12 mouse cellular contexts compared by ENCODE assay signal in genomic region chr11:21010867-21011266, GRCm38 (mm10).
DNase-seq lines count a peak whose midpoint lies in the region; ATAC-seq and TF ChIP-seq lines count a peak whose summit lies in the region.
"Had no signal": no experiment of that assay in that cellular context is flagged by ENCODE, and none has a peak within 500 bp of the region (broad histone marks: within the 10 kb centered on the region; RNA-seq: fewer than 3 reads in every experiment).

No protein-coding gene starts in this region.

- no peak for TF ChIP-seq CTCF in brain, embryonic 14.5 days (IDR thresholded peaks at IDR 0.05; ENCODE audit: borderline replicate concordance, extremely low read depth, insufficient read depth, insufficient read length)
- no peak for TF ChIP-seq CTCF in lung, postnatal 0 days (IDR thresholded peaks at IDR 0.05)

- TF ChIP-seq POLR2A in brain, embryonic 14.5 days (IDR thresholded peaks at IDR 0.05; ENCODE audit: borderline replicate concordance, extremely low read depth, insufficient read depth, insufficient read length, poor library complexity, severe bottlenecking) = no peak

- H3K27ac ChIP-seq in heart, embryonic 10.5 days = no peak overlapping the region
- H3K27ac ChIP-seq in forebrain, embryonic 16.5 days (ENCODE audit: low read length) = no peak overlapping the region
- H3K27ac ChIP-seq in midbrain, embryonic 13.5 days = no peak overlapping the region; the same call in 1 of the 2 replicates
- no peak overlapping the region for H3K27ac ChIP-seq in lung, postnatal 0 days (ENCODE audit: low read length)
- H3K27ac ChIP-seq: stomach, embryonic 15.5 days had no signal

- TF ChIP-seq EP300 in lung, postnatal 0 days (IDR thresholded peaks at IDR 0.05) = no peak

- no peak overlapping the region for H3K4me3 ChIP-seq in heart, embryonic 10.5 days
- H3K4me3 ChIP-seq in forebrain, embryonic 16.5 days (replicated peaks; ENCODE audit: low read length) = no peak overlapping the region
- no peak overlapping the region for H3K4me3 ChIP-seq in midbrain, embryonic 13.5 days (replicated peaks)
- H3K4me3 ChIP-seq in lung, postnatal 0 days (ENCODE audit: low read depth, low read length) = no peak overlapping the region
- H3K4me3 ChIP-seq: stomach, embryonic 15.5 days had no signal

- H3K4me1 ChIP-seq in heart, embryonic 10.5 days = peaks cover 19% of the 10 kb centered on the region; the same call in 1 of the 2 replicates
- H3K4me1 ChIP-seq in forebrain, embryonic 16.5 days (replicated peaks; ENCODE audit: control insufficient read depth, insufficient read depth, low read length) = peaks cover 8% of the 10 kb centered on the region
- H3K4me1 ChIP-seq in midbrain, embryonic 13.5 days (replicated peaks) = peaks cover 15% of the 10 kb centered on the region
- H3K4me1 ChIP-seq in lung, postnatal 0 days (ENCODE audit: insufficient read depth, low read depth, low read length) = no peaks in the 10 kb centered on the region

- no peak overlapping the region for H3K4me2 ChIP-seq in forebrain, embryonic 16.5 days (ENCODE audit: low read length)
- no peak overlapping the region; the same call in 1 of the 2 replicates for H3K4me2 ChIP-seq in midbrain, embryonic 13.5 days (replicated peaks)
- no peak overlapping the region for H3K4me2 ChIP-seq in lung, postnatal 0 days (replicated peaks; ENCODE audit: low read depth, low read length)
- H3K4me2 ChIP-seq: stomach, embryonic 15.5 days had no signal

- no peaks in the 10 kb centered on the region for H3K36me3 ChIP-seq in heart, embryonic 10.5 days
- H3K36me3 ChIP-seq in forebrain, embryonic 16.5 days (ENCODE audit: control insufficient read depth, insufficient read depth) = no peaks in the 10 kb centered on the region
- H3K36me3 ChIP-seq in midbrain, embryonic 13.5 days = no peaks in the 10 kb centered on the region
- H3K36me3 ChIP-seq in lung, postnatal 0 days (ENCODE audit: insufficient read depth, low read length) = no peaks in the 10 kb centered on the region
- H3K36me3 ChIP-seq: stomach, embryonic 15.5 days had no signal

- WGBS in heart, embryonic 10.5 days = 52% methylated on average over 7 of the region's 7 CpGs
- 16% methylated on average over 7 of the region's 7 CpGs for WGBS in forebrain, embryonic 16.5 days
- WGBS in midbrain, embryonic 13.5 days = 9% methylated on average over 7 of the region's 7 CpGs
- 68% methylated on average over 7 of the region's 7 CpGs for WGBS in lung, postnatal 0 days

- no peaks in the 10 kb centered on the region for H3K27me3 ChIP-seq in heart, embryonic 10.5 days (ENCODE audit: insufficient read depth, poor library complexity, severe bottlenecking)
- H3K27me3 ChIP-seq in forebrain, embryonic 16.5 days (replicated peaks; ENCODE audit: control insufficient read depth, insufficient read depth, low read length) = no peaks in the 10 kb centered on the region
- peaks cover 6% of the 10 kb centered on the region; the same call in 1 of the 2 replicates for H3K27me3 ChIP-seq in midbrain, embryonic 13.5 days
- no peaks in the 10 kb centered on the region for H3K27me3 ChIP-seq in lung, postnatal 0 days (replicated peaks; ENCODE audit: insufficient read depth, low read length)
- H3K27me3 ChIP-seq: stomach, embryonic 15.5 days had no signal

- no peak overlapping the region for H3K9ac ChIP-seq in forebrain, embryonic 16.5 days (replicated peaks; ENCODE audit: low read depth, low read length)
- H3K9ac ChIP-seq in midbrain, embryonic 13.5 days (replicated peaks) = no peak overlapping the region
- no peak overlapping the region for H3K9ac ChIP-seq in lung, postnatal 0 days (replicated peaks; ENCODE audit: low read depth)
- H3K9ac ChIP-seq: stomach, embryonic 15.5 days had no signal

- no peaks in the 10 kb centered on the region for H3K9me3 ChIP-seq in heart, embryonic 10.5 days
- no peaks in the 10 kb centered on the region for H3K9me3 ChIP-seq in forebrain, embryonic 16.5 days (ENCODE audit: control insufficient read depth, low read length)
- no peaks in the 10 kb centered on the region for H3K9me3 ChIP-seq in midbrain, embryonic 13.5 days
- no peaks in the 10 kb centered on the region for H3K9me3 ChIP-seq in lung, postnatal 0 days (ENCODE audit: low read length)
- H3K9me3 ChIP-seq: stomach, embryonic 15.5 days had no signal

- peak; percentile 85 for DNase-seq in heart, adult 11 months
- no peak for DNase-seq in heart, embryonic 10.5 days (ENCODE audit: low spot score)
- peak; percentile 77 for DNase-seq in brain, embryonic 14.5 days (ENCODE audit: low read depth)
- no peak for DNase-seq in thymus, postnatal 0 days (ENCODE audit: low spot score)
- no peak for DNase-seq in urinary bladder, postnatal 36 days (ENCODE audit: low spot score in 2 of 2)
- DNase-seq in lung, postnatal 0 days (ENCODE audit: low spot score) = no peak
- DNase-seq: heart, adult 18-20 months; lung, postnatal 14 days had no signal

- ATAC-seq in forebrain, embryonic 16.5 days = peak; percentile 78
- peak; percentile 79 for ATAC-seq in midbrain, embryonic 13.5 days
- ATAC-seq in lung, postnatal 0 days = no peak
- ATAC-seq: intestine, embryonic 16.5 days had no signal

Comparison
In these comparisons a context has a peak if more than half of its experiments do, and no peak if none do; other contexts are left out.
1. DNase-seq: peak in heart, adult 11 months (single experiment) and brain, embryonic 14.5 days (single experiment); none in heart, embryonic 10.5 days (single experiment), thymus, postnatal 0 days (single experiment), urinary bladder, postnatal 36 days (0 of 2) and lung, postnatal 0 days (single experiment).